Mouse (Mus musculus) left cerebral cortex, postnatal 10 days (tissue): ENCODE data around the gene Ppfibp1. TPM values are rescaled to one million over a fixed set of nuclear protein-coding genes. Genes with fewer than 3 reads are reported as not detected.

ENCODE experiments used
- DNase-seq, 2 experiments: peaks; one replicate each; pipeline ENCODE4 v3.0.0; 2021 to 2022; ENCODE audit warnings: low spot score in 2 of 2, mixed read lengths in 1 of 2; ENCODE audit errors: extremely low spot score in 1 of 2
- intact Hi-C: fragments of 180-260 bp; cut with DNase I; formaldehyde crosslinking; loops from one replicate; pipeline ENCODE4 v1.15.1; 2025
- total RNA-seq, 2 experiments: library from RNA; stranded (reverse); gene quantifications; 2 replicates each; pipeline ENCODE4 v1.2.3; 2021

Gene Ppfibp1
- total RNA-seq, 2 experiments from 2014 or later = 96.3 to 100 TPM

DNA sequence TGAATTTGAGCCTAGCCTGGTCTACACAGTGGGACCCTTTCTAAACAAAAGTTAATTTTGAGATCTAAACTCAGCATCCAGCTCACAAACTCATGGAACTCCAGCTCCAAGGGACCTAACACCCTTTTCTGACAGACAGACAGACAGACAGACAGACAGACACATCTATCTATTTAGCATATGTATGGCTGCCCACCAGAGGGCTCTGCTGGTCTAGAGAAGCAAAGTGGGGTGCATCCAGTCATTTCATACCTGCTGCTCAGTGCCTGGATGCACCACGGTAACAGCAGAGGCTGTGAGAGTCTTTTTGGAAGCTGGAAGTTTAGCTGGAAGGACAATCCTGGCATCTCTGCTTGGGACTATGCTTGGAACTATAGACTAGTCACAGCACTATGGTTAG lies 125.3 kb downstream of the Ppfibp1 start:
- no peak for DNase-seq
- intact Hi-C loops = no loop called here

GRCm38 (mm10) chr6:147017906-147018305 lies 129.6 kb downstream of the Ppfibp1 start:
- no peak for DNase-seq
- intact Hi-C loops = no loop called here

GRCm38 (mm10) chr6:147018364-147018763 lies 130.1 kb downstream of the Ppfibp1 start:
- intact Hi-C loops = no loop called here
- no peak for DNase-seq

DNA sequence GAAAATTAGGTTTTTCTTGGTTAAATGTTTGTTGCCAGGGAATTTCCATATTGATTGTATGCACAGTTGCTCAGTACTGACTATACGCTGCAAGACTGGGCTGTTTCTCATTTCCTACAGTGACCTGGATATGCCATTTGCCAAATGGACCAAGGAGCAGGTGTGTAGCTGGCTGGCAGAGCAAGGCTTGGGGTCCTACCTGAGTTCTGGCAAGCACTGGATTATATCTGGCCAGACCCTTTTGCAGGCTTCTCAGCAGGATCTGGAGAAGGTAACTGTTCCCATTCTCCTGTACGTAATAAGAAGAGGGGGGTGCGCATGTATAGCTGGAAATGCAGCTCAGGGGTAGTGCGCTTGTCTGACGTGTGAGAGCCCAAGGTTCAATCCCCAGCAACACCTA lies 132.9 kb downstream of the Ppfibp1 start:
- intact Hi-C loops = no loop called here
- DNase-seq = no peak

DNA sequence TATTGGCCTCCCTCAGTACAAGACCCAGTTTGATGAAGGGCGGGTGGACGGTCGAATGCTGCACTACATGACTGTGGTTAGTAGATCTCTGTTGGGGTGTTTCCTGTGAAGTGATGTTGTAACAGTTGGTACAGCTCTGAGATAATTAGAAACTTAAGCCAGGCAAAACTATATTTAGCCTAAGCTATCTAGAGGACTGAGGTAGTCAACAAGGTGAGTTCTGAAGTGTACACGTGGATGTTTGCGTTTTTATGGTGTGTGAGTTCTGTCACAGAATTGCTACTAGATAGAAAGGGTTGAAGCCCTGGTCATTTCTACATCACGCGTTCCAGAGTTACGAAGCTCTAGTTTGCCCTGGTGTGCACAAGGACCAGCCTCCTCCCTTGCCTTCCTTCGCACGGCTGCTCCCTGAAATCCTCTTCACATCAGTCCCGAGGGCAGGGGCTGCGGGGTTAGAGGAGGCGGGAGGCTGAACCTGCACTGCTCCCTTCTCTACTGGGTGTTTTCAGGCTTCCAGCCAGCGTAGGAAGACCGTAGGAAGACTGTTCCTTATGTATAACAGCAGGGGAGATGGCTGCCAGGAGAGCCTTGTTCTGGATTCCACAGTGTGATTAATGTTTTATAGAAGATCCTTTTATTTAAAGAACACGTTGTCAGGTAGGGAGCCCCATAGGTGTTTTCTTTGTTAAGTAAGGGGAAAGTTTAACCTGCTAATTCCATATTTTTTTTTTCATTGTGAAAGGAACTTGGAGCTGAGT lies 134.3 kb downstream of the Ppfibp1 start:
- DNase-seq = peak in 1 of 2 experiments; percentile 28
- intact Hi-C loops = no loop called here

- DNase-seq = no peak
- intact Hi-C loops = no loop called here
Measured at GRCm38 (mm10) chr6:147023133-147023395, 134.8 kb downstream of the Ppfibp1 start.

GRCm38 (mm10) chr6:147023568-147023967 lies 135.3 kb downstream of the Ppfibp1 start:
- DNase-seq = no peak
- intact Hi-C loops = no loop called here

- intact Hi-C loops = no loop called here
- no peak for DNase-seq
Measured at GRCm38 (mm10) chr6:147024761-147025160, 136.5 kb downstream of the Ppfibp1 start.

DNA sequence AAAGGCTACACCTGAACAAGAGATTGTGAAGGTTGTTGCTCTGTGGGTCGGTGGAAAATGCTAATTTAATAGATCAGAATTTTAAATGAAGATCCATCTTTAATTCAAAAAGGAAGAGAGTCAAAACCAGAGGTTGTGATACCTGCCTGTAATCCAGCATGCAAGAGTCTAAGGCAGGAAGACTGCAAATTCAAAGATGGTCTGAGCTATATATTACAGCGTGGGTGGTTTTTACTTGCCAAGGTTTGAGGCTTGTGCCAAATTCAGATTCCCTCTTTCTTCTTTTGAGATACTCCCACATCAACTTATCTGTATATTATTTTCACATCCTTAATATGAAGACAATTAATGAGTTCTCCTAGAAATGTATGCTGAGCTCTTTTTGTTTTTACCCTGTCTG lies 140.1 kb downstream of the Ppfibp1 start:
- DNase-seq = no peak
- intact Hi-C loops = no loop called here

- DNase-seq = no peak
- intact Hi-C loops = no loop called here
Measured at GRCm38 (mm10) chr6:147029591-147029990, 141.3 kb downstream of the Ppfibp1 start.

DNA sequence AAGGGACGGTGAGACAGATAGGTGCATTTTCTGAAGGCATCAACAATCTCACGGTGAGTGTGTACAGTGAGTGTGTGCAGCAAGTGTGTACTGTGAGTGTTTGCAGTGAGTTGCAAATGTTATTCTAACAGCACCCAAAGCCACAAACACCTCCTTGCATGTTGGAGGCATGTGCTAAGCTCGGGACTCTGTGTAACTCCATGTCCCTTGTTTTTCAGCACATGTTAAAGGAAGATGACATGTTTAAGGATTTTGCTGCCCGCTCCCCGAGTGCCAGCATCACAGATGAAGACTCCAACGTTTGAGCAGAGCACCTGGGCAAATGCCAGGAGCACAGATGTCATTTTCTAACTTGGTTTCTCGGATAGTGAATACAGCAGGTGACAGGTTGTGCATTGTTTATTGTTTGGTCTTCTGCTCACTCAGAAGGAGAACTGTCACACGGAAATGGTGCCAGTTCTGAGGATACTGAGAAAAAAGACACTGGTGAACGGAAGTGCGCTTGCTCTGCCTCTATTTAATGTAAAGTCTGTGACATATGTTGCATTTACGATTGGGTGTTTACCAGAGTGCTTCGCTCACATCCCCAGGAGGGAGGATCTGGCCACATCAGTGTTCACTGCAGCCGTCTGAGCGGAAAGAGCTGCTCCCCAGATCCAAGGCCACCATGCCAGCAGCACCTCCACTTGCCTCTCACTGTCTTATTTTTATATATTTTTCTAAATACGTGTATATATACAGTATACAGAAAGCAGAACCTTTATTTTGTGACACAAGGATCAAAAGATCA lies 142.0 kb downstream of the Ppfibp1 start:
- DNase-seq = no peak
- intact Hi-C loops = no loop called here

DNA sequence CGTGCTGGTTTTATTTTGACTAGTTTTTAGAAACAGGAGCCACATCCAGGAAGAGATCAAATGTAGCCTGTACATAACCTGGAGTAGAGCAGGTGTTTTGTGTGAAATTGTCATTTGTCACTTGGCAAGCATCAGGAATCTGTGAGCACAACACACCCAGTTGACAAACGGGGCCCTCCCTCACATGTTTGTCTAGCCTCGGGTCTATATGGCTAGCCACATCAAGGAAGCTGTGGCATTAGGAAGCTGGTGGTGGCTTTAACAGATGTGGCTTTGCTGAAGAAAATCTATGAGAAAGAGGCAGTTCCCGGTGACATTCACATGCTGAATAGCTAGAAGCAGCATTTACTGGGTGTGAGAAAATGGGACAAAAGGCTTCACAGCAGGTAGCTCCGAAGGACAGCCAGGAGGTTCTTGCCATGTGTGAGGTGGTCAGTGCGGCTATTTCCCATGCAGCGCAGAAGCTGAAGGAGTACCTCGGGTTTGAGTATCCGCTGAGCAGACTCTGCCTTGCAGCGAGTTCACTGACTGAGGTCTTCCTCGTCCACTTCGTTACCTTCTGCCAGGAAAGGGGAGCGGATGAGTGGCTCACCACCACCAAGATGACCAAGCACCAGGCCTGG lies 144.1 kb downstream of the Ppfibp1 start, which contains the start of gene Rep15:
Gene Rep15 (plus strand): TSS at position 282 of the 623 bp plus-strand sequence.
- intact Hi-C loops = no loop called here
- no peak for DNase-seq

DNA sequence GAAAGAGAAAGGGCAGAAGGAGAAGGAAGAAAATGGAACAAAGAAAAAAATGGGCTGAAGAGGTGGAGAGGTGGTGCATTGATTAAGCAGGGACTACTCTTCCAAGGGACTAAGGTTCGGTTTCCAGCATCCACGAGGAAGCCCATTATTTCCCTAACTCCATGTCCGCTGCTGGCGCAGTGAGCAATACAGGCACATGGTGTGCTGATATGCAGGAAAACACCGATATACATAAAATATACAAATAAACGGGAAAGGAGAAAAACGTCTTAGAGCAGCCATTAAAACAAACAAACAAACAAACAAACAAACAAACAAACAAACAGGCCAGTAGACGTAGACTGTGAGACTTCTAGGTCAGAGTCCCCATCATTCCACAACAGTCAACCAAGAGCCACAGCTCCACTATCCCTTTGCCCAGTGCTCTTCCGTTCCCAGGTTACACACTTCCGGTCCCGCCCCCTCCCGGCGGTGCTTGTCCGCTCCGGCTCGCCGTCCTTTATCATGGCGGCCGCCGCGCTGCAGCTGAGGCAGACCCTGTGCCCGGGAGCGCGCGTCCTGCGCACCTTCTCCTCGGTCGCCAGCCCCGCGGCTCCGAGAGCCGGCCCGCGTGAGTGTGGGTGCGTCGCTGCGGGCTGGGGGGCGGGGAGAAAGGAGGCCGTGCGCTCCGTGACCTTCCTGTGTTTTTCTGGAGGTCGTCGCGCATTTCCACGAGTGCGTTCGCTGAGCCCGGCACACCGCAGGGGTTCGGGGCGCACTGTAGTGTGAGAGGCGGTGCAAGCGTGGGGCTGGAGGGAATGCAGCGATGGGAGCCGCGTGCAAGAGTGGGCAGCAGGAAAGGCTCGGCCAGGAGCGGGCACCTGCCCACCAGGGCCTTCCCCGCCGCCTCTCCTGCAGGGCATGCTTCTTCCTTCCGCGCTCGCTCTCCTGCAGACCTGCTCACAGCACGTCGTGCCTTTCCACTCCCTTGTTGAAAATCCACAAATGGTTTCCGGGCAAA lies 154.3 kb downstream of the Ppfibp1 start, which contains the start of gene Mrps35:
Gene Mrps35 (plus strand): TSS at position 474 of the 1,000 bp plus-strand sequence.
- peak; percentile 82 to 96 for DNase-seq
- intact Hi-C loops = no loop called here

GRCm38 (mm10) chr6:147043633-147044032 lies 155.3 kb downstream of the Ppfibp1 start:
- intact Hi-C loops = no loop called here

DNA sequence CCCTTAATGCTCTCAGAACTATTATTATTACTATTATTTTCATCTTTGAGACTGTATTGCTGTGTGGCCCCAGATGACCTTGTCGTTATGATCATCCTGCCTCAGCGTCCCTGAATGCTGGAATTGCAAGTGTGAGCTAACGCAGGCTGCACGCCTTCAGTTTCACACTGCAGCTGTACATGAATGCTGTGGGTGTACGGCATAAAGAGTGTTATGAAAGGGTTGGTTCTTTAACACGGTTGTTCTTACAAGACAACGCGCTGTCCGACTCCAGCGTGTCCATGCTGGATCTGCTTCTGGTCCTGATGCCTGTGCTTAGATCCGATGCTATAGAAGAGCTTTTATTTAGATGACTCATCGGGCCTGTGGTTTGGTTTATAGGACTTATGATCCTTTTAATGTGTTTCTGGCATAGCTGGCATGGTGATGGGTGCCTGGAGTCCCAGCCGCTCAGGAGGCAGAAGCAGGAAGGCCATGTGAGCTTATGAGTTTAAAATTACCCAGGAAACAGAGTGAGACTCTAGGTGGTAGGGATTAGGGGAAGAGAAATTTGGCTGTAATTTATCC lies 161.0 kb downstream of the Ppfibp1 start:
- DNase-seq = no peak
- intact Hi-C loops = no loop called here

More at GRCm38 (mm10) chr6:147043633-147044032, 155.3 kb downstream of the Ppfibp1 start:
- DNase-seq = no peak

DNA sequence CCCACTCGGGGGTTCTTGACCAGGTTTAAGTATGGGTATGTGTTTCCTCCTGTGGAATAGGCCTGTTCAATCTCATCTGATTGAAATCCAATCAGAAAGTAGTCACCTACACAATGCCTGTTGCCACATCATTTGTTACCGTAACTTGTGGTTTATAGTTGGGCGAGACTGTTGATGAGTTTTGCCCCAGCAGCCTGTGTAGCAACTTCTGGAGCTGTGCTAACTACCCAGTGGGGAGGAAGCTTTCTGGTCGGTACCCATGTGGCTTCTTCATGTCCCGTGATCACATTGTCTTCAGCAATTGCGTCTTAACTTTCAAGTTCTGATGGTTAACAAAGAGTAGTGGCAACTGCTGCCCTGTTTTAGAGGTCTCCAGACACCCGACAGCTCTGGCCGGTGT lies 163.4 kb downstream of the Ppfibp1 start:
- intact Hi-C loops = no loop called here
- no peak for DNase-seq

GRCm38 (mm10) chr6:147052440-147052839 lies 164.2 kb downstream of the Ppfibp1 start:
- intact Hi-C loops = no loop called here

More at GRCm38 (mm10) chr6:147052440-147052839, 164.2 kb downstream of the Ppfibp1 start:
- no peak for DNase-seq
